In the genomic region with DNA sequence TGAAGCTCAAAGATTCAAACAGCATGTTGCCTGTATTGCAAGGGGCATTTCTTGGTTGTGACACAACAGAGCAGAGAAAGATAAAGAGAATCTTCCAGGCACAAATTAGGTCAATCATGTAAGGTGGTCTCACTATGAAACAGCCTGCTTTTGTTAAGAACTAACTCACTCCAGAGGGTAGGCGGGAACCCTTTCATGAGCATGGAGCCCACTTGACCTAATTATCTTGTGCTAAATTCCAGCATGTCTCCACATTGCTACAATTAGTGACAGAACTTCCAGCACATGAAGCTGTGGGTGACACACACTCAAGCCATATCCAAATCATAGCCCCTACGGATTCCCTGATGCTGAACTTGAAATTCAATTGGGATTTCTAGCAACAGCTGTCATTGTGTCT, we compare ENCODE assay signal across 13 mouse cellular contexts.
"Had no signal": no experiment of that assay in that cellular context is flagged by ENCODE, and none has a peak within 500 bp of the region (broad histone marks: within the 10 kb centered on the region; RNA-seq: fewer than 3 reads in every experiment).

No protein-coding gene starts in this region.

- DNase-seq: heart, postnatal 36 days; kidney, adult 11 months; kidney, adult 18-20 months; kidney, adult 2 months; kidney, adult 8-10 months; kidney, adult 9 months; kidney, postnatal 10 days; kidney, postnatal 14 days; kidney, postnatal 25 days; kidney, postnatal 36 days; kidney, postnatal 4 days; layer of hippocampus, adult 9-11 months; layer of hippocampus, postnatal 36 days had no signal
